Mouse (Mus musculus): Measurements from ENCODE around the gene Olfr1505.

DNA sequence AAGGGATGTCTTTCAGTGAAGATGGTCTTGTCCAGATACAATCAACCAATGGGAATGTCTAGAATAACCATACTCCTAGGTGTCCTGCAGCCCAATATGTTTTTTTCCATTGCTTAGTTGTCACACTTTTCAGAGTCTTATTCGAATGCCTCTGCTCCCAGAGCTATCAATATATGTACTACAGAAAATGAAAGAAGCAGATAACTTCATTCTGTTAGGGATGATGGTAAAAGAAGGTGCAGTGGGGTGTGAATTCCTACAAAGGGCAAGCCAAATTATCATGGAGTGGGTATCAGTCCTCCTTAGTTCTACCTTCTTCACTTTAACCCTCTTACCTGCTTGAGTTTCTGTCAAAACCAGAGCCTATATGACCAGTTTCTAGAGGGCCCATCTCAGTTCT, 15.5 kb upstream of the Olfr1505 start, which contains the start of gene Olfr1504:
- no peak for TF ChIP-seq POLR2A (IDR thresholded peaks at IDR 0.05; ENCODE audit: low read depth, low read length)
- no peak for TF ChIP-seq CTCF (IDR thresholded peaks at IDR 0.05; ENCODE audit: borderline replicate concordance, insufficient read depth, low read length)
